Mouse (Mus musculus) naive thymus-derived CD4-positive, alpha-beta T cell, adult 2 months (primary cell): ENCODE results near the gene Usp27x.

ENCODE experiments used
- DNase-seq: peaks from one replicate; pipeline ENCODE4 v3.0.0-alpha.2; 2011; ENCODE audit warnings: low read depth

Gene Usp27x

GRCm38 (mm10) chrX:7375716-7376480, at the start of gene Usp27x:
Gene Usp27x (minus strand): TSS chrX:7375830.
- DNase-seq = peak; percentile 67

DNA sequence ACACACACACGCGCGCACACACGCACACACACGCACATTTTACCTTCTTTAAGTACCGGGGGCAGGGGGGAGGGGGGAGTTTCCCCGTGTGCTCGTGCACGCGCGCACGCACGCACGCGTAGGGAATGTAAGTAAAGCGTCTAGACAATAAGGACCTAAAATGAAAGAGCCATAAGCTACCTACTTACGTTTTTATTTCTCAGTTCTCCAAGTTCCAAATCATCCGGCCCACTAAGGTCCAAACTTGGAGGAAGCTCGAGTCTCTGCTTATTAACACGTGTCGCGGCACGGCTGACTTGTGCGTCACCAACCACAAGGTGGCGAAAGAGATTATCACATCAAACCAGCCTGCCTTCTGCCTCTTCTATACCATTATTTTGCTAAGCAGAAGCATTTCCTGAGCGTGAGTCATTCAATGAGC, 47.1 kb upstream of the Usp27x start:
- peak; percentile 89 for DNase-seq

DNA sequence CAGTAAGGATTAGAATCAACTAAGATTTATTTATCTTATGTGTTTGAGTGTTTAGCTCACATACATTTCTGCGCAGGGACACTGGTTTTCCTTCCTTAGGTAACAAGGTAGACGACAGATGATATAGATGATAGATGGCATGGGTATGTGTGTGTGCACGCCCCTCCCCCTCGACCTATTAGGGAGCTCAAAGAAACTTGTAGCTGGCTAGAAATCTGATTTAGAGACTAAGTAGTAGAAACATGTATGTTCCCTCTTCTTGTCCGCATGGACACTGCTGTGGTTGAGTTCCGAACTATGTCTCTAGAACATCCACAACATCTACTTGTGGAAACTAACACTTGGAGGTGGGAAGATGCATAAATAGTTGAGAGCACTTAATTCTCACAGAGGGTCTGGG, 46.5 kb upstream of the Usp27x start:
- no peak for DNase-seq

- DNase-seq = peak; percentile 93
These were observed 45.4 kb upstream of the Usp27x start for GRCm38 (mm10) chrX:7421016-7421415.

DNA sequence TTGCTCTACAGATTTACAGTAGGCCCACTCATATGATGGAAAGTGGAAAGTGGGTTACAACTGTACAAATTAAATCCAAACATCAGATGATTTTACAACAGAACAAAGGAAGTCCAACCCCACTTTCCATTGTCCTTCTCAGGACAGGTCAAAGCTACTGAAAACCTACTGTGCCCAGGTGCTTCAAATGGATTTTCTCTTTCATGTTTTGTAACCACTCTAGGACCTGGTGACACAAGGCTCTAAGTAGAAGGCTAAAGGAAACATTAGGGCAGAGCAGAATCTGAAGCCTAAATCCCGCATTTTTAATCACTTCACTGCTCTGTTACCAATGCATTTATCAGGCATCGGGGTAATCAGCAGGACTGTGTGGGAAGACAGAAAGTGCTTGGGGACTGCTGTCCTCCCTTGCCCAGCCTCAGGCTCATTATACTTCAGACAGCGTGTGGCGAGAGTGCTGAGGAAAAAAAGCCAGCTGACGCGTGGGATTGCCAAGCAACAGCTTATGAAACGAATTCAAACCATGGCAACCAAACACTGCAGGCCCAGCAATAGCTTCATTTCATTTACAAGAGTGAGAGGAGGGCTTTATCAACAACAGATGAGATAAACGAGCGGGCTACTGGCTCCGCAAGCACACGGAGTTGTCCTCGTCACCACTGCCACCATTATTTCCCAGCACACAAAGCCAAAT, 40.7 kb upstream of the Usp27x start:
- DNase-seq = no peak

DNA sequence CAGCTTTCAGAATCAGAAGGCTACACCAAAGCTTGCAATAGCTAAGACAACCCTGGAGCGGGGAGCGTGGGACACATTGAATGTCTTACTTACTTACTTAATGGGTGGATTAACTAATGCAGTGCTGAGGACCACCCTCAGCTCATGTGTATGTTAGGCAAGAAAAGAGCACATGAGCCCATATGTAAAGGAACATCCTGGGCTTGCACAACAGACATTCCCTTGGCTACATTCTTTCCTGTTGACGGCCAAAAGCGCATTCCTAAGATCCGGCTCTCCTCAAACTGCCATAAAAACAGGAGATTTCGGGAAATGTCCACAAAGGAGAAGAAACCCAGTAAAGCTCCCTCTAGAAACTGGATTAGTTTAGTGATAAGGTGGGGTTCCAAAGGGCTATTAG, 39.7 kb upstream of the Usp27x start:
- no peak for DNase-seq

- DNase-seq = no peak
These were observed 36.8 kb upstream of the Usp27x start for GRCm38 (mm10) chrX:7412239-7413033.

DNA sequence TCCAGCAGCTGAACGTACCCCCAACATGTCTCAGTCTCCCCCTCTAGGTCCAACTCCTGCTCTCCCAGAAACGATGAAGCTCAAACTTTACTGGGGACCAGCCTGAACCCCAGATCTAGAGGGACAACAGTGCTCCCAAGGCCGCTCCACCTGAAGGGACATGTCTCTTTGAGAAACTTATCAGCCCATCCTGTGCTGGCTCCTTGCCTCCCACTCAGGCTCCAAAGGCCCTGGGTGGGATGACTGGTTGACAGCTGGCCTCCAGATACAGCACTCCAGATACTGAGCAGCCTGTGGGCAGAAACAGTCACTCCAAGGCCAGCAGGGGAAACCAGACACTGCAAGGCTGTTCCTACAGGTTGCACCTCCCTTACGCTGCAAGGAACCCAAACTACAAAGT, 956 bp upstream of the Usp27x start:
- DNase-seq = no peak

DNA sequence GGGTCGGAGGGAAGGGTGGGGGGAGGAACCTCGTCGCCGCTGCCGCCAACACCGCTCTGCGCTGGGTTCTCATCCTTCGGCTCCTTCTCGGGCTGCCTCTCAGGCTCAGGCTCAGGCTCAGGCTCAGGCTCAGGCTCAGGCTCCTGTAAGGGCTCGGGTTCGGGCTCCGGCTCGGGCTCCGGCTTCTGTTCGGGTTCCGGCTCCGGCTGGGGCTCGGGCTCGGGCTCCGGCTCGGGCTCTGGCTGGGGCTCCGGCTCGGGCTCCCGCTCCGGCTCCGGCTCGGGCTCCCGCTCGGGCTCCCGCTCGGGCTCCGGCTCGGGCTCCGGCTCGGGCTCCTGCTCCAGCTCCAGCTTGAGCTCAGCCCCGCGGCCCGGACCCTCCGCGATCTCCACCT, 311 bp downstream of the Usp27x start:
- DNase-seq = no peak

- DNase-seq = no peak
These were observed 50.2 kb downstream of the Usp27x start for GRCm38 (mm10) chrX:7325455-7325854.

DNA sequence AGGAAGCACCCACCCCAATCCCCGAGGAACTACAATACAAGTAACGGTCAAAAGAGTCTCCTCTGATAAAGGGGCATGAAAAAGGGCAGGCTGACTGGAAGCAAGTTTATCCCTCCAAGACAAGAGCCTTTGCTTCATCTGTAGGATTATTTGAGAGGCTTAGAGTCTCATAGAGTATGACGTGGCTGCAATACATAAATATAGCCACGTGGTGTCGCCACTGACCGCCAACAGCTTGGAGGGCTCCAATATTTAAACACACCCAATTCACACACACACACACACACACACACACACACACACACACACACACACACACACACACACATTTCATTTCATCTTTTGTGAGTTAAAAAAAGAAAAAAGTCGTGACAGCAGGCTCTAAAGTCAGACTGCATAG, 53.3 kb downstream of the Usp27x start:
- DNase-seq = peak; percentile 81
